Mouse (Mus musculus): ENCODE data around the gene Rdh1.

The Rdh1 gene

DNA sequence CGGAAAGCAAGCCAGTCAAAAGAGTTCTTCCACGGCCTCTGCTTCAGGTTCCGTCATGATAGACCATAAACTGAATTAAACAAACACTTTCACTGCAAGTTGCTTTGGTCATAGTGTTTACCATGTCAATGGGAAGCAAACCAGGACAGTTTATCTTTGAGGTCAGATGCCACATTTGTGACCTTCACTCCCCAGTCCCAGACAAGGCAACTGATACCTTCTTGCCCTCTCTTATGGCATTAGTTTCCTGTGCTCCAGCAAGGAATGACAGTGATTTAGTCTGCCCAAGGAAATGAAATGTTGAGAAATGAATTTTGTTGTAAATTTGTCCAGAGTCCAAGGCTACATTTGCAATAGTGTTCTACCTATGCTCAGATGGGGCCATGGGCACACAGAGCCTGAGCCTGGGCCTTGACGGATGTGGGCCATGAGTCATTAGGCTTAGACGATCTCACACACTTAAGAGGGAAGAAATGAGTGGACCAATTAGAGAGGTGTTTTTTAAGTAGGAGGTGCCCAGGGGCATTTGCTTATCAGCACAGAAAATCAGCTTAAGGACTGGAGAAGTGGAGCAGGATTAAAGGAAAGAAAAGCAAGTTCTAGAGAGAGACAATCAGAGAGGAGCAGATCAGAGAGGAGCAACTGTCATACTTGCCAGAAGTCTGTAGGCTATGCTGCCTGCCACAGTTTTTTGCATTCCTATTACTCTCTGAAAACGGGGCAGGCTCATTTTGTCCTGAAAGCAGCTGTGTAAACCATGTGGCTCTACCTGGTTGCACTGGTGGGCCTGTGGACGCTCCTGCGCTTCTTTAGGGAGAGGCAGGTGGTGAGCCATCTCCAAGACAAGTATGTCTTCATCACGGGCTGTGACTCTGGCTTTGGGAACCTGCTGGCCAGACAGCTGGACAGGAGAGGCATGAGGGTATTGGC lies at the start of gene Rdh1, which contains the start of gene Rdh16f1:
TSS of gene Rdh1 (plus strand) at position 541 of the 930 bp plus-strand sequence.
TSS of gene Rdh16f1 (plus strand) at position 607 of the 930 bp plus-strand sequence.
- no peak for DNase-seq (ENCODE audit: low spot score)

DNA sequence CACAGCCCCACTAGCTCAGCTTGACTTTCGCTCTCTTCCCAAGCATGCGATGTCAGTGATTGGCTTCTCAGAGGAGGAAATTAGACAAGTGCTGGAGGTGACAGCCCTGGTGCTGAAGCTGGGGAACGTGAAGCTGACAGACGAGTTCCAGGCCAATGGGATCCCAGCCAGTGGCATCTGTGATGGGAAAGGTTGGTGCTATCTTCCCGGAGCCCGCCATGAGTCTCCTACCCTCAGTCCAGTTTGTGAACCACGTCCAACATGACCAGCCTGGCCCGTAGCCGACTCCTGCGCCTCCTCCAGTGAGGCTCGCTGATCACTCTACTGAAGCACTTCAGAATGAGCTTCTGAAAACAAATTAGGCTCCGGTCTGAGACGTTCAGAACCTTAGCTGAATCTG lies 49.2 kb upstream of the Rdh1 start:
- DNase-seq (ENCODE audit: low spot score): no peak

DNA sequence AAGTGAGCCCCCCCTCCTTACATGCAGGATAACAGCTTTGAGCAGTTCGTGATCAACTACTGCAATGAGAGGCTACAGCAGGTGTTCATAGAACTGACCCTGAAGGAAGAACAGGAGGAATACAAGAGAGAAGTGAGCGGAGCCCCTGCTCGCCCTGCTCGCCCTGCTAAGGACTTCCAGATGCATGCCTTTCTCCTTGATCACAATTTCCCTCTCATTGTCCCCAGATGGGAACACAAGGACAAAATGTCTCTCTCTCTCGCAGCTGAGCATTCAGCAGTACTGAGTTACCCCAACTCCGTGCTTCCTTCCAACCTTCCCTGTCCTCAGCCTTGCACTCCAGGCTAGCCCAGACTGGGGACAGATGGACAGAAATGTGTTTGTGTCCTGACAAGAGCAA lies 46.8 kb upstream of the Rdh1 start:
- no peak for DNase-seq (ENCODE audit: low spot score)

DNA sequence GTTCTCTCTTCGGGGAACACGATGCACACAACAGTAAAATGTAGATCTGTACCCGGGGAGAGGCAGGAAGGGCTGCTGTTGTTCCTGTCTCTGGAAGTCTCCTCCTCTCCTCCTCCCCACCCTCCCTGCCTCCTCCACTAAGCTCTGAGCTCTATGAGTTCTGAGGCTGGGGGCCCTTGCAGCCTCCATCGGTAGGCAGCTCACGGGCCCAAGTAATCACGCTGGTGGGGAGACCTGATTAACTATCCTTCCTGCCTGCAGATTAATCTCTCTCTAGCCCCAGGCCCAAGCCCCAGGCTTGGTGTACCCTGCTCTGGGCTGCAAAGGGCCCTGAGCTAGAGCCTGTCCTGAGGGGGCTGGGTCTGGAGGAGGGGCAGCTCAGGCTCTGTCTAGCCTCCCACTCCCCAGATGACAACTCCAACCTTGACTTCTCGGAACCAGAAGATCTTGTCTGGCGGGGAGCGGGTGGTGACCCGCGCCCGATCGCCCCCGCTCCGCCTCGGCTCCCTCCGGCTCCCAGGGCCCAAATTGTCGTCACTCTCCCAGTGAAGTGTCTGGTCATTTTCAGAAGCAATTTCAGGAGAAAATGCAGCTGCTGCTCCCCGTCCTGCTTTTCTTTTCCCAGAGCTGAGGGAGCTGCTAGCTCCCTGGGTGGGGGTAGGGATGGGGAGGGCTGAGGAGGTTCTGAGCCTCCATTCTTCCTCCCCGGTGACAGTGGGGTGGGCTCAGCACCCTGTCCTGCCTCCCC lies 37.7 kb upstream of the Rdh1 start:
- no peak for DNase-seq (ENCODE audit: low spot score)

DNA sequence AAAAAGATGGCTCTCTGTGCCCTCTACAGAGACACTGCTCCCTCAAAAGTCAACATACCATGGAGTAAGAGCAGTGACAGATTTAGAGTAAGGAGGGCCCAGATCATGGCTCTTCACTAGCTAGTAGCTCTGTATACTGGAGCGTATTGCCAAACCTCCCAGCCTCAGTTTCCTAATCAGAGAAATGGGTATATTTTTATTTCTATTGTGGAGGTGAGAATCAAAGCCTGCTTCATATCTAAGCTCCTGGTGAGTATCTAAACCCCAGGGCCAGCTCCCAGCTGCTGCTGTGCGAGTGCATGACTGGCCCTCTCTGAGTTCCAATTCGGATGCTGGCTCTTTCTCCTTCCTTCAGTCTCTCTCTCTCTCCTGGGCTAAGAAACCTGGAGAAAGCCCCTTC lies 35.3 kb upstream of the Rdh1 start, which contains the start of gene Tac2:
TSS of gene Tac2 (plus strand) at position 301 of the 400 bp plus-strand sequence.
- DNase-seq (ENCODE audit: low spot score): no peak

DNA sequence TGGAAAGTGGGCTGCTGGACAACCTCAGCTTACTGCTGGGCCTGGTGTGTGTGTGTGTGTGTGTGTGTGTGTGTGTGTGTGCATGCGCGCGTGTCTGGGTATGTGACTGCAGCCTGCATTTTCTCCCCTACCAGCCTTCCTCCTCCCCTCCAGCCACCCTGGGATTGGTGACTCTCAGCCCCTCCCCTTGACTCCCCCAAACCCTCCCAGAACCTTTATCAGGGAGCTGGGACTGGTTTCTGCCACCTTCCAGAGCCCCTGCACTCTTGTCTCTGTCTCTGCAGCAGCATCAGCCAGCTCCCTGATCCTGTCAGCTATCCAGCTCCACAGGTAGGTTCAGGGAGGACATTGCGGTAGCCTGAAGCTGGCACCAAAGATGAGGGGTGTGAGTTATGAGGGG lies 34.4 kb upstream of the Rdh1 start:
- no peak for DNase-seq (ENCODE audit: low spot score)

DNA sequence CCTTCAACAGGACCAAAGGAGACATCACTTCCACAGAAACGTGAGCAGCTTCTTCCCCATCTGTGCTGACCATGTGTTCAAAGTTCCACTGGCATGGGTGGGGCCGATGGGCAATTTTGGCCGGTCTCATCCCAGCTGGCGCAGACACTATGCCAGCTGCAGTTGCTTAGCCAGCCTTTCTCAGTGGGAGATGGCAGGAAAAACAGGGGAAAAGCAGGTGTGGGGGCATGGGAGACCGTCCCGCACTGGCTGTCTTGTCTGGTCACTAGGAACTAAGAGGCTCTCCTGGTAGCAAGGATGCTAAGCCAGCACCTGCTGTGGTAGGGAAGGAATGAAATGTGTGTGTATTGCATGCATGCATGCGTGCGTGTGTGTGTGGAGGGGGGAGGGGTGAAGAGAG lies 31.1 kb upstream of the Rdh1 start:
- DNase-seq (ENCODE audit: low spot score): no peak

DNA sequence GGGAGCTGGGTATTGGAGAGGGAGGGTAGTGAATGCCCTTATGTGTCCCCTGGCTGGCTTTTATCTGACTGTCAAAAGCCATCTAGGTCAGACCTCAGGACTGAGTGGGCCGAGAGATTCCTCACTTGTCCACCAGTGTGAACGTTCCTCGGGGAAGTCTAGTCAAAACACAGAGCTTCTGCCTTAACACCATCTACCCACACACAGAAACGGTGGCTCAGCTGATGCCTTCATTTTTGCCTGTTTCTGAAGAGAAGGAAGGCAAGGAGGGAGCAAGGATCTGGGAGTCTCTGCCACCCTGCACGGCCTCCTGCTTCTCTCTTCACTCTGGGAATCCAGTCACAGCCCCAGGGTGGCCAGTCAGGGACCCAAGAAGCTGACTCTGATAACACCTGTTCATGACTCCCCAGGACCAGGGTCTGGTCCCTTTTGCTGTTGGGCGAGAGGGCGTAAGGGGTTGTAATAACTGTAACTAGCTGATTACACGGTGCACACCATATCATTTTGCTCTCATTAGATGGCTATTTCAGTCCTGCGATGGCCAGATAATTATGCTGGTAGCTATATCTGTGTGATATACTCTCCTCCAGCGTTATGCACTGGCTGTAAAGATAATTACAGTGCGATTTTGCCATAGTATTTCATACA lies 29.1 kb upstream of the Rdh1 start:
- no peak for DNase-seq (ENCODE audit: low spot score)

DNA sequence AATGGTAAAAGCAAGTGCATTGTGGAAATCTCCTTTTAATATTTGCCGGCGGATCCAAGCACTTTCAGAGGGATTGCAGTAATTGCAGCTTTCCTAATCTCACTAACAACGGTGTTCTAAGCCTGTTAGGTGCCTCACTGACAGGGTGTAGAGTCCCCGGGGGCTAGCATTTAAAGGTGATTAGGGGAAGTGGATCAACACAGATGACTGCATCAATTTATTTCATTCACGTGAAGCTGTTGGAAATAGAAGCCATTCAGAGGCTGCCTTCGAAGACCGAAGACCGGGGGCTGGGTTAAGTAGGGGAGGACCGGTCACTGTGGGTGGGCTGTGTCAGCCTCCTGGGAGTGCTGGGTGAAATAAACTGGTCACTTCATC lies 28.6 kb upstream of the Rdh1 start:
- no peak for DNase-seq (ENCODE audit: low spot score)

DNA sequence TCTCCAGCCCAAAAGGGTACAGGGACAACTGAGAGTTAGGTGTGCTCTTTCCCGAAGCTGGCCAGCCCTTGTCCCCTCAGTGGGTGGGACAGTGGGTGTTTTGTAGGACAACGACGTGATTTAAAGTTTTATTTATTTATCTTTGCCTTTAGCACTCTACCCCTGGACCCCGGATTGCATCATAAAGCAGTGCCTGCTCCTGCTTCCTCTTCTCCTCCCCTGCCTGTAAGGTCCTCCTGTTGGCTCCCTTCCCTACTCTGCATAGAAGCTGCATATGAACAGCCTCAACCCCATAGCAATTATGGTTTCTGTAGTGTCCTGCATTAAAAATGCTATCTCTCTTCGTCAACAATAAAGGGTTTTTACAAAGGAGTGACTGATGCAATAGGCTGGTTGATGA lies 28.1 kb upstream of the Rdh1 start:
- no peak for DNase-seq (ENCODE audit: low spot score)

DNA sequence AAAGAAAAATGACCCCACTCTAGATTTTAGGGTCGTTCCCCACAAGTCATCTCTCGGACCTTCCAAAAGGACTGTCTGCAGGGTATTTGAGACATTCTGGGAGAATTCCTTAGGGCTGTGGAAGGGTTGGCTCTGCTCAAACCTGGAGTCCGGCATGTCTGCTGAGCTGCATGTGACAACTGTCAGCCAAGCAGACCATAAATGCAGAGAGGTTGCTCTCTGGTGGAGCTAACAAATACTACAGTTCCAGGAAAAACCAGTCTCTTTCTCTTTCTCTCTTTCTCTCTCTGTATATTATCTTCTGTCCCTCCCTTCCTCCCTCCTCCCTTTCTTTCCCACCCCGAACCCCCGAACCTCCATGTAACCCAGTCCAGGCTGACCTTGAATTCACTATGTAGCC lies 25.1 kb upstream of the Rdh1 start:
- DNase-seq (ENCODE audit: low spot score): no peak

DNA sequence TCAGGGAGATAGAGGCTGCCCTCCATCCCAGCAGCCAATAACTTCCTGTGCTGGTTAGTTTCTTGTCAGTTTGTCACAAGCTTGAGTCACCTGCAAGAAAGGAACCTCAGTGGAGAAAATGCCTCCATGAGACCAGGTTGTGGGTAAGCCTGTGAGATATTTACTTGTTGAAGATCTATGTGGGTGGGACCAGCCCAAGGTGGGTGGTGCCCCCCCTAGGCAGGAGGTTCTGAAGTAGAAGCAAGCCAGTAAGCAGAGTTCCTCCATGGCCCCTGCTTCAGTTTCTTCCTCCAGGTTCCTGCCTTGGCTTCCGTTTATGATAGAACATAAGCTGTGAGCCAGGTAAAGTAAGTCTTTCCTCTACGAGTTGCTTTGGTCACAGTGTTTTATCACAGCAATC lies 23.3 kb upstream of the Rdh1 start:
- DNase-seq (ENCODE audit: low spot score): no peak

DNA sequence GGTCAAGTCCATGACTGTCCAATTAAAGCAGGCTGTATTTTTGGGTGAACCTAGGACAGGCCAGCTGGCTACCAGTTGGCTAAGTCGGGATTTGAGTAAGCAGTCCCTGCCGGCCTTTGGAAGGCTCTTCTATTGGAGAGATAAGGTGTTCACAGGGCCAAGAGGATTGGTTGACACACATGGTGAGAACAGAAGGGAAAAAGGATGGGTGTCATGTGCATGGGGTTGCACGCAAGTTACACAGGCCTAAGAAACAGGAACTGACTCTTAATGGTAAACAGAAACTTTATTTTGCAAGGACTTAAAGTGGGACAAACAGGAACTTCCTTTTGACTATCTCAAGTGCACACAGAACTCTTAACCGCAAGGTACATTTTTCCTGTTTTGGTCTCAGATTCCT lies 22.6 kb upstream of the Rdh1 start:
- DNase-seq (ENCODE audit: low spot score): no peak

DNA sequence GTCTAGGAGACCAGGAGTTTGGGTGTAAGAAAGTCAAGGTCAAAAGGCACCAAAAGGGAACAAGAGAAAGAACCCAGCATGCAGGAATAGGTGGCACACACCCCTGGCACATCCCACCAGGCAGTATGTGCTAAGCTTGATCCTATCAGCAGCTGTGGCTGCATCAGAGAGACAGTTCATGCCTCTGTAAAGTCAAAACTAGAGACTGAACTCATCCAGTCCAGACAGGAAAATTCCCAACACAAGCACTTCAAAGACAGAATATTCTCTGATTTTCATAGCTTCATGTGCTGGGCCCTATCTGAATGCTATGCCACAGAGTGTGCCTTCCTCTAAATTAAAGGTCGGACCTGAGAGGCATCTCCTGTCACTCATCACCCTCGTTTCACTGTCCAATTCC lies 22.0 kb upstream of the Rdh1 start:
- DNase-seq (ENCODE audit: low spot score): no peak

DNA sequence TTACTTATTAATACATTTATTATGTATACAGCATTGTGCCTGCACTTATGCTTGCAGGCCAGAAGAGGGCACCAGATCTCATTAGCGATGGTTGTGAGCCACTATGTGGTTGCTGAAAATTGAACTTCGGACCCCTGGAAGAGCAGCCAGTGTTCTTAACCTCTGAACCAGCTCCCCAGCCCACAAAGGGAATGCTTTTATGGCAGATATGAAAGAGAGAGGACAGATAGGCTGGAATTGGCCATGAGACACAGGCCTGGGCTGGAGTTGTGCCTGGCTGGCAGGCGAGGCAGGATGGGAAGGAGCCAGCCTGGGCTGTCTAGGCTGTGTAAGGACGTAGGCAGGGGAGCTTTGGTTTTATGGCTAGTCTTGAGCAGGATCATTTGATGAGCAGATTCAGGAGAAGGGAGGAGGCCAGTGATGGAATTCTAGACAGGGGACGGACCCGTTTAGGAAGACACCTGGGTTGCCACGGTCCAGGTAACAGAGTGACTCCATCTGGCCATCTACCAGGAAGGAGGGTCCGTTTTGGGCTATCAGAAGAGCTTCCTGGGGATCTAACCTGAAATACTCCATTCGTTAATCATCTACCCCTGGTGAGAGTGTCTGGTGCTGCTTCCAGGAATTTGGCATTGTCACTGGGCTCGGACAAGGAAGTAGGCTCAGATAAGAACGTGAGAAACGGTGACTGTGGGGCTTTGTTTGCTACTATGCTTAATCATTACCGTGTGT lies 21.2 kb upstream of the Rdh1 start:
- no peak for DNase-seq (ENCODE audit: low spot score)

DNA sequence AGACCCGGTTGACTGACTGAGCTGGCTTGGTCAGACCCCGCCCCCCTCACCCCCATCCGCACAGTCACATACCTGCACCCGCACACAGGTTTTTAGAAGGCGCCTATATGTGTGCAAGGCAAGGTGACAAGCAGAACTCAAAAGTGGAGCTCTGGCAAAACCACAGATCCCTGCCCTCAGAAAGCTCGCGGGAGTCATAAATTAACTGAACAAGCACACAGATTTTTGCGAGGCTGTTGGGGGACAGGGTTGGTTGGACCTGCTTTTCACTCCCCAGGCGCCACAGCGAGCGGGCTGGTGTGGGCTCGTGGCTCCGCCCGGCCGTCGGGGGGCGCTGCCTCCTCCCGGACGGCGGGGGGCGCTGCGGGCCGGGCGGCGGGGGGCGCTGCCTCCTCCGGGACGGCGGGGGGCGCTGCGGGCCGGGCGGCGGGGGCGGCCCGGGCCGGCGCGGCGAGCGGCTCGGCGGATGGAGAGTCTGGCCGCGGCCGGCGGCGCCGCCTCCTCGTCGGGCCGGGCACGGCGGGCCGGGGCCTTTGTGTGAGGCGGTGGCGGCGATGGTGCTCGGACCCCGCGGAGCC lies 20.3 kb upstream of the Rdh1 start, which contains the start of gene Zbtb39:
TSS of gene Zbtb39 (plus strand) at position 456 of the 578 bp plus-strand sequence.
- peak; percentile 77 for DNase-seq (ENCODE audit: low spot score)

DNA sequence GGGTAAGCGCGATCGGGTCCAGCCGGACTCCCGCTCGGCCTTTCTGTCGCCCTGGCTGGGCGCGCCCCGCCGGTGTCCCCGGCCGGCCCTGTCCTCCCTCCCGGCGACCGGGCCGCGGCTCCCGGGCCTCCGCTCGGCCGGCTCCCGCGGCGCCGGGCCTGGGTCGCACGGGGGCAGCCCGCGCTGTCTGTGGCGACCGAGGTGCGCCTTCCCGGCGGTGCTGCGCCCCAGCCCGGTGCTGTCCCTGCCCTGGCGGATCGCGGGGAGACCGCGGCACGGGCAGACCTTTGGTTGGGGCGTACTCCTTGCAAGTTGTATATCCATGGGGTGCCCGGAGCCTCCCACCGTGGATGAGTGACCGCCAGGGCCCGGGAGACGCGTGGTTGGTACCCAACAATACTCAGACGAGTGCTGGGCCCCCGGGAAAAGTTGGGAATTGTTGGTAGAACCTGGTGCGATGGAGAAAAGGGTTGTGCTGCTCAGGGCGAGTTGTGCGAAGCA lies 19.8 kb upstream of the Rdh1 start:
- DNase-seq (ENCODE audit: low spot score): no peak

DNA sequence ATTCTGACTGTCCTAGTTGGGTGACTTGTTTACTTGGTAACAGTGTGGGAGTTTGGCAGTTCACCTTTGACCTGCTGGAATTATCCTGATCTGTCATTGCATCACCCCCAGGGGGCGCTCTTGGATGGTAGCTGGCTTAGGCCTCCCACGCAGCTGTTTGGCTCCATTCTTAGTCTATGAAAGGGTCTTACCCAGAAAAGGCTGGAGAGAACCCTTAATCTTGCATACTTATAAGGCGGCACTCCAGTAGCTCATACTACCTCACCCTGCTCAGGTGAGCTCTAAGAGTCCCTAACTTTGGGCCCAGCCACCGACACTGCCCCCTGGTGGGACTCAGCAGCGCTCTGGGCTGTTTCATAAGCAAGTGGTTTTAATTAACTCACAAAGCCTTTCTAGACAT lies 14.9 kb upstream of the Rdh1 start:
- DNase-seq (ENCODE audit: low spot score): no peak

DNA sequence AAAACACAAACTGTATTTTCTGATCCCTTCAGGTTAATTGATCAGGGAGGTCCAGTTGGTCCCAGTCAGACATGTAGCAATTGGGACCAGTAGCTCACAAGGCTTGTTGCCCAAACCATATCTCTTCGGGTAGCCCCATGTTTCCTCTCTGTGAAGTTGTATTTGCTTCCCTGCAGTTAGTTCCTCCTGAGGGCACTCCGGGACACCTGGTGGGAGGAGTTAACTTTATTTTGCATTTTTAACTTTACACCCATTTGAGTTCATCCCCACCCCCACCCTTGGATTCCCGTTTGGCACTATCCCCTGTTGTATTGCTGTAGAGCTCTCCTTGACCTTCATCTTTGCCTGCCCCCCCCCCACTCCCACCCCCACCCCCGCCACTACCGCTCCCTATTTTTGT lies 13.6 kb upstream of the Rdh1 start:
- DNase-seq (ENCODE audit: low spot score): no peak

DNA sequence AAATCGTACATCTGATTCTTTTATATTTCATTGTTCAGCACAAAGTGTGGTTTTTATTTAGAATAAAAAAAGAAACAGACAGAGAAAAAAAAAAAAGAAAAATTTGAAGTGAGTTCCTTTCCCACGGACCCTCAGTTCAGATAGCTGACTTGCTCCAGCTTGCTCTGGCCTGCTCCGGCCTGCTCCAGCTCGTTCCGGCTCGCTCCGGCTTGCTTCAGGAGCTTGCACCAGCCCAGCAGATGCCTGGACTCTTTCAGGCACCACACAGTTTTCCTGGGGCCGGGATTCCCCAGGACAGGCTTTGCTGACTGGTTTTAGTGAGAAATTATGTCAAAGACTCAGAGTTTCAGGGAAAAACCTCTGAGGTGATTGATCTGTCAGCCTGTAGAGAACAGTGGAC lies 12.3 kb upstream of the Rdh1 start:
- no peak for DNase-seq (ENCODE audit: low spot score)

DNA sequence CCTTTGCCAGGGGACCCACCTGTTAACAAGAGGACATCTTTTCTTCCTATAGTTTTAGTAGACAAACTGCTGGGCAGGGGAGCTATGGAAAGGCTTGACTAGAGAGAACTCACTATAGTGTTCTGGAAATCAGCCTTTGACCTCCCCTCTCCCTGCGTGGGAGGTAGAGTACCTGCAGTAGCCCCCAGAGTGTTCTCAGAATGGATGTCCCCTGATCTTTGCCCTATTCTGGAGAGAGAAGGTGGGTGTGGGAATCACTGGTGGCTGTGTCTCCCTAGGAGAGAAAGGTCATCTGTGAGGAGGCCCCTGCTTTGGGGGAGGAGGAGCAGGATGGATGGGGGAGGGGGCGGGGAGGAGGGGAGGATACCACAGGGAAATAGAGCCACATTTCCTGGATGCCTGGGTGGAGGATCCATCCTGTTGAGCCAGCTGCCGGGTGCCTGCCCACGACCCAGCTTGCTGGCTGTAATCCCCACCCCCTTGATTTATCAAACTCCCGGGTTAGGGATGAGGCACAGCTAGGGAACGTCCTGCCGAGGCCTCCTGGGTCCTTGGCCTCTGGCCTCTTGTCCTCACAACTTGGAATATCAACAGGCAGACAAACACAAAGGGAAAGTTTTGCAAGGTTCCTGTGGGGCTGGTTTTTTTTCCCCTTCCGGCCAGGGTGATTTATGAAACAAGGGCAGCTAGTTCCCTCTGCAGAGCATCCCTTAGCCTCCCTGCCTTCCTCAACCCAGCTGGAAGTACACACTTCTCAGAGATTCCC lies 10.5 kb upstream of the Rdh1 start:
- DNase-seq (ENCODE audit: low spot score): no peak
